Comparison of ENCODE assay signal across 21 mouse cellular contexts in genomic region chr17:47042866-47043265, GRCm38 (mm10).
"Had no signal": no experiment of that assay in that cellular context is flagged by ENCODE, and none has a peak within 500 bp of the region (broad histone marks: within the 10 kb centered on the region; RNA-seq: fewer than 3 reads in every experiment).

No protein-coding gene starts in this region.

- H3K4me1 ChIP-seq: liver, embryonic 15.5 days; stomach, embryonic 15.5 days had no signal

- H3K36me3 ChIP-seq: liver, embryonic 15.5 days; midbrain, embryonic 10.5 days; midbrain, embryonic 12.5 days; neural tube, embryonic 13.5 days; neural tube, embryonic 15.5 days; stomach, embryonic 15.5 days had no signal

- DNase-seq: lung, adult 18-20 months; lung, embryonic 14.5 days; lung, postnatal 10 days; lung, postnatal 4 days; midbrain, embryonic 14.5 days; retina, postnatal 1 day; right cerebral cortex, adult 18-20 months; right cerebral cortex, postnatal 25 days; right cerebral cortex, postnatal 4 days; spleen, adult 18-20 months; thymus, adult 2 months; thymus, postnatal 25 days had no signal

- H3K9ac ChIP-seq: liver, embryonic 15.5 days; lung, embryonic 14.5 days; midbrain, embryonic 12.5 days; neural tube, embryonic 13.5 days; neural tube, embryonic 15.5 days; stomach, embryonic 15.5 days had no signal

- H3K4me3 ChIP-seq: liver, embryonic 15.5 days; midbrain, embryonic 10.5 days; midbrain, embryonic 12.5 days; myocyte; neural tube, embryonic 13.5 days; neural tube, embryonic 15.5 days; stomach, embryonic 15.5 days had no signal

- H3K4me2 ChIP-seq: liver, embryonic 15.5 days; lung, embryonic 14.5 days; midbrain, embryonic 12.5 days; neural tube, embryonic 13.5 days; neural tube, embryonic 15.5 days; stomach, embryonic 15.5 days had no signal

- H3K27ac ChIP-seq: liver, embryonic 15.5 days; midbrain, embryonic 10.5 days; midbrain, embryonic 12.5 days; neural tube, embryonic 13.5 days; neural tube, embryonic 15.5 days; stomach, embryonic 15.5 days; stomach, postnatal 0 days had no signal

- H3K27me3 ChIP-seq: liver, embryonic 15.5 days; midbrain, embryonic 12.5 days; neural tube, embryonic 13.5 days; neural tube, embryonic 15.5 days; stomach, embryonic 15.5 days had no signal

- ATAC-seq: midbrain, embryonic 16.5 days had no signal

- H3K9me3 ChIP-seq: liver, embryonic 15.5 days; midbrain, embryonic 12.5 days; neural tube, embryonic 15.5 days; stomach, embryonic 15.5 days had no signal
